ENCODE assay signal across 10 mouse cellular contexts in genomic region chr19:47887417-47887816, GRCm38 (mm10). TPM values are rescaled to one million over a fixed set of nuclear protein-coding genes. Genes with fewer than 3 reads are reported as not detected.
DNase-seq lines count a peak whose midpoint lies in the region.
"Had no signal": no experiment of that assay in that cellular context is flagged by ENCODE, and none has a peak within 500 bp of the region (broad histone marks: within the 10 kb centered on the region; RNA-seq: fewer than 3 reads in every experiment).

No protein-coding gene starts in this region.

- 87% methylated on average over 10 of the region's 10 CpGs for WGBS in embryonic facial prominence, embryonic 10.5 days

- H3K9me3 ChIP-seq in embryonic facial prominence, embryonic 10.5 days: no peaks in the 10 kb centered on the region

- no peaks in the 10 kb centered on the region for H3K36me3 ChIP-seq in embryonic facial prominence, embryonic 10.5 days (replicated peaks)

- no peaks in the 10 kb centered on the region for H3K27me3 ChIP-seq in embryonic facial prominence, embryonic 10.5 days (replicated peaks; ENCODE audit: low read depth, poor library complexity, severe bottlenecking)

- DNase-seq in cerebellum, postnatal 25 days: peak; percentile 14 to 38
- DNase-seq in cerebellum, adult 11-12 months: no peak
- DNase-seq in spleen, adult 18-20 months: peak; percentile 59 to 64
- DNase-seq in spleen, postnatal 14 days (ENCODE audit: low spot score in 2 of 2): no peak
- peak; percentile 61 to 77 for DNase-seq in layer of hippocampus, postnatal 14 days (ENCODE audit: low spot score in 2 of 2)
- peak; percentile 54 for DNase-seq in thymus, postnatal 25 days
- no peak for DNase-seq in retina, embryonic 14.5 days (ENCODE audit: low spot score)
- no peak for DNase-seq in embryonic facial prominence, embryonic 10.5 days (ENCODE audit: low spot score)
- DNase-seq: adrenal gland, postnatal 25 days had no signal

- no peak overlapping the region for H3K4me3 ChIP-seq in embryonic facial prominence, embryonic 10.5 days

- no peak overlapping the region for H3K27ac ChIP-seq in embryonic facial prominence, embryonic 10.5 days (replicated peaks)
- H3K27ac ChIP-seq: kidney, postnatal 0 days had no signal

- H3K4me1 ChIP-seq in embryonic facial prominence, embryonic 10.5 days: peaks cover 19% of the 10 kb centered on the region

RNA-seq across cellular contexts. Expression of gene Gsto2, which starts 22.1 kb away (rescaled TPM):
- total RNA-seq in layer of hippocampus, postnatal 14 days (2021): 1 to 10 TPM; 1.8 to 3.0 TPM
- polyA plus RNA-seq in embryonic facial prominence, embryonic 10.5 days (2016; fragmentation: Nextera tagmentation; extraction: Ambion mirVana): 0.74 and 1.0 TPM in 2 replicates

RNA-seq across cellular contexts. Expression of gene Cfap43, which starts 31.7 kb away (rescaled TPM):
- 1 to 10 TPM; 1.5 to 4.8 TPM for total RNA-seq in layer of hippocampus, postnatal 14 days (2021)
- polyA plus RNA-seq in embryonic facial prominence, embryonic 10.5 days (2016; fragmentation: Nextera tagmentation; extraction: Ambion mirVana): 0.02 and 0.08 TPM in 2 replicates
- total RNA-seq: adrenal gland, postnatal 25 days had no signal

RNA-seq across cellular contexts. Expression of gene Itprip, which starts 31.7 kb away (rescaled TPM):
- 1 to 10 TPM; 1.7 to 1.9 TPM for total RNA-seq in layer of hippocampus, postnatal 14 days (2021)
- polyA plus RNA-seq in embryonic facial prominence, embryonic 10.5 days (2016; fragmentation: Nextera tagmentation; extraction: Ambion mirVana): 19.9 and 21.4 TPM in 2 replicates

RNA-seq across cellular contexts. Expression of gene Gsto1, which starts 32.6 kb away (rescaled TPM):
- 10 to 100 TPM; 74.0 to 77.7 TPM for total RNA-seq in layer of hippocampus, postnatal 14 days (2021)
- polyA plus RNA-seq in embryonic facial prominence, embryonic 10.5 days (2016; fragmentation: Nextera tagmentation; extraction: Ambion mirVana): 189 and 190 TPM in 2 replicates

RNA-seq across cellular contexts. Expression of gene Cfap58, which starts 50.1 kb away (rescaled TPM):
- under 1 TPM; 0.29 to 0.55 TPM for total RNA-seq in layer of hippocampus, postnatal 14 days (2021)
- not detected in 2 replicates for polyA plus RNA-seq in embryonic facial prominence, embryonic 10.5 days (2016; fragmentation: Nextera tagmentation; extraction: Ambion mirVana)
- total RNA-seq: adrenal gland, postnatal 25 days had no signal
- polyA plus RNA-seq: kidney, postnatal 0 days had no signal

Comparison
In these comparisons a context has a peak if more than half of its experiments do, and no peak if none do; other contexts are left out.
1. DNase-seq: peak in cerebellum, postnatal 25 days (2 of 2), spleen, adult 18-20 months (2 of 2), layer of hippocampus, postnatal 14 days (2 of 2) and thymus, postnatal 25 days (single experiment); none in cerebellum, adult 11-12 months (single experiment), spleen, postnatal 14 days (0 of 2), retina, embryonic 14.5 days (single experiment) and embryonic facial prominence, embryonic 10.5 days (single experiment).